Mouse (Mus musculus) G1E-ER4 (cell line): ENCODE measurements at regions not wholly inside any gene's neighbourhood (a gene's known extent, or its start where the extent isn't known, plus 50 kb on each side); places are given as distances from the start of the nearest gene placed in this dataset.

Source experiments
- GATA1 ChIP-seq: IDR thresholded peaks from one replicate; pipeline ENCODE4 v1.8.0; 2012; ENCODE audit warnings: low read length, inconsistent platforms

DNA sequence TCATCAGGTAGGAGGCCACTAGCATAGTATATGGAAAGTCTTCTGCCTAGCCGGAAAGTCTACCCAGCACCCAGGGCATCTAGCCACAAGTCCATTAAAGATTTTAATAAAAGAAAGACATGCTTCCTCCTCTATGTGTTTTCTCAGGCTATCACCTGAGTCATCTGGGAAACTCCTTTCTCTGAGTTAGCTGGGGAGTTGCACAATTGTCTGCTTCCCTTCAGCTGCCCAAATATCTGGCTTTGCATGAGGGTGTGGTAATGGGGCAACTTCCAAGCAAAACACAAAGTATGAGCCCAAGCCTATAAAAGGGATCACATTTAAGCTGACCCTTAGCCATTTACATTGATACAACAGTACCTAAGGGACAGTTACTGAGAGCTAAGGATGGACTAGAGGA is 376.9 kb upstream of the Tbl1xr1 start:
- no peak for TF ChIP-seq GATA1

GRCm38 (mm10) chr3:21700326-21700725 is 376.1 kb upstream of the Tbl1xr1 start:
- no peak for TF ChIP-seq GATA1

DNA sequence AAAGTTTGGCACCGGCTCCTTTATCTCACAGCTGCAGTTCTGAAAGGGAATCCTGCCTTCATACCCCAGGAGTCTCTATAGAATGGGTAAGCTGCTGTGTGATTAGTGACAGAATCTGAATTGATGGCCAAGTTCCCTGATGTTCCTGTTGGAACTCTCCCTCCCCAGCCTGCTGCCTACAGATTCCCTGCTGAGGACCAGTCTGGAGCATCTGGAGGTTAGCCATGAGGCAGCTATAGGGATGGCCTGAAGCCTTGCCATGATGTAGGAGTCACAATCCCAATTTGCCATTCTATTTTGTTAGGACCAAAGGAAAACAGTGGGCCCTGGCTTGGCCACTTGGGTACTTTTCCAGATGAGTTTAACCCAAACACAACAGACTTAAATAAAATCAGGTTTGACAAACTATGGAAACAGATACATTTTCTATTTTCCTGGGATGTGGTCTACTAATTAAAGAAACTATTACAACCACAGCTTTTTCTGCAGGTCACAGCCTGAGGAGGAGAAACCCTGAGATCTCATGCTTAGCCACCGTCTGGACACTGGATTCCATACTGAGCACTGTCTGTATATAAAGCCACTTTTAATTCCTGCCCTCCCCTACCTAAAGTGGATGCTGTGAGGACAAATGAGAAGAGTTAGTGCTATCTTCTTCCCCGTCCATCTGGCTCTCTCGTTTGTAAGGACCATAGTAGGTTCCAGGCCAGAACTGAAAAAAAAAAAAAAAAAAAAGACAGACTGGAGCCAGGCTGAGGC is 349.5 kb upstream of the Tbl1xr1 start:
- TF ChIP-seq GATA1 = no peak

DNA sequence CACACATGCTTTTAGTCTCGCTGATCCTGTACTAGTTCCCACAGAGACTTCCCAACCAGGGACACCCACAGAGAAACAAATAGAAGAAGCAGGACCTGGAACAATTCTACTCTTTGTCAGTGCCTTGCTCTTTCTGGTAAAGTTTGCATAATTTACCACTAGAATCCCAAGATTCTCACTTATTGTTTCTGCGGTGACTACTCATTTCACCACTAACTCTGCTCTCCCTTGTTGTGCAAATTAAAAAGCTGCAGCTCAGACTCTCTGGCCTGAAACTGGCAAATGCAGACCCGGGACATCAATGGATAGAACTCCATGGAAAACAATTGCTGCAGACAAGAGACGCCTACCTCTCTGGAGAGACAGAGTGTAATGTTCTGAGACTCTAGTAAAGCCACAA is 348.4 kb upstream of the Tbl1xr1 start:
- no peak for TF ChIP-seq GATA1

- TF ChIP-seq GATA1 = no peak
These were observed 347.1 kb upstream of the Tbl1xr1 start for GRCm38 (mm10) chr3:21729328-21729727.

GRCm38 (mm10) chr3:21739720-21740119 is 336.7 kb upstream of the Tbl1xr1 start:
- TF ChIP-seq GATA1 = no peak

DNA sequence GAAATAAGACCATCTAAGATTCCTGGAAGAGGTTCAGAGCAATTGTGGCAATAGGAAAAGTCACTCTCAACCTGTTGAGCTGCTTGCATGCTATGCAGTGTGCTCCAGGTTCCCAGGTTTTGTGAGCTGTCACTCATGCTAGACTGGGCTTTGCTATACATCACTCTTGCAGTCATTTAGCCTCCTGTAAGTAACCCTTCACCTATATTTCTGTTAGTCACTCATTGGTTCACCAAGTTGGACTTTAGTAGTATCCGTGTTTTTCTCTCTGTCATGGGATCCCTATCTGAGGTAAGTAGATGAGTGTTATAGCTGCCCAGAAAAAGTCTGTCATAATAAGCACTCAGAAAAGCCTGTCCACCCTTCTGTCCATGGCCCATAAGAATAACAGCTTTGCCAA is 332.3 kb upstream of the Tbl1xr1 start:
- TF ChIP-seq GATA1 = no peak

- no peak for TF ChIP-seq GATA1
These were observed 315.8 kb upstream of the Tbl1xr1 start for GRCm38 (mm10) chr3:21760516-21761218.

DNA sequence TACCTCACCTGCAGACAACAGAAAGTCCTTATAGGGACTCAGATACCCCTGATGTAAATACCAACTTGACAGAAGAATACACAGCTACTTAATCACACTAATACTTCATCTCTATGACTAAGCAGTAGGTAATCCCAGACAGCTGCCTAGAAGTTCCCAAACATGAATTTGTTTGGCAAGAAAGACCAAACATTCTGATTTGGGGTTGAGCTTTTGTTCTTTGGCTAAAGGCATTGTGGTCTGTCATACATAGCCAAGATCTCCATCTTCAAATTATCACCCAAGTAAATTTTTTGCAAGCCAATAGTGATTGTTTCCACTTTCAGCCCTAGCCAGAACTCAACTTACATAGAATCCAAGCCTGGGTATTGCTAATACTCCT is 315.2 kb upstream of the Tbl1xr1 start:
- no peak for TF ChIP-seq GATA1

GRCm38 (mm10) chr3:21761909-21762308 is 314.5 kb upstream of the Tbl1xr1 start:
- no peak for TF ChIP-seq GATA1

DNA sequence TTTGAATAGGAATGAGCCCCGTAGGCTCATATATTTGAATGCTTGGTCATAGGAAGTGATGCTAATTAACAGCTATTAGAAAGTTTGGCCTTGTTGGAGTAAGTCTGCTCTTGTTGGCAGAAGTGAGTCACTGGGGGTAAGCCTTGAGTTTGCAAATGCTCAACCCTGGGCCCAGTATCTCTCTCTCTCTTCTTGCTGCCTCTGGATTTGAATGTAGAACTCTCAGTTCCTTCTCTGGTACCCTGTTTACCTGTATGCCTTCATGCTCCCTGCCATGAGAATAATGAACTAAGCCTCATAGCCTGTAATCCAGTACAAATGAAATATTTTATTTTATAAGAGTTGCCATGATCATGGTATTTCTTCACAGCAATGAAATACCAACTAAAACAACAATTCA is 308.4 kb upstream of the Tbl1xr1 start:
- no peak for TF ChIP-seq GATA1

DNA sequence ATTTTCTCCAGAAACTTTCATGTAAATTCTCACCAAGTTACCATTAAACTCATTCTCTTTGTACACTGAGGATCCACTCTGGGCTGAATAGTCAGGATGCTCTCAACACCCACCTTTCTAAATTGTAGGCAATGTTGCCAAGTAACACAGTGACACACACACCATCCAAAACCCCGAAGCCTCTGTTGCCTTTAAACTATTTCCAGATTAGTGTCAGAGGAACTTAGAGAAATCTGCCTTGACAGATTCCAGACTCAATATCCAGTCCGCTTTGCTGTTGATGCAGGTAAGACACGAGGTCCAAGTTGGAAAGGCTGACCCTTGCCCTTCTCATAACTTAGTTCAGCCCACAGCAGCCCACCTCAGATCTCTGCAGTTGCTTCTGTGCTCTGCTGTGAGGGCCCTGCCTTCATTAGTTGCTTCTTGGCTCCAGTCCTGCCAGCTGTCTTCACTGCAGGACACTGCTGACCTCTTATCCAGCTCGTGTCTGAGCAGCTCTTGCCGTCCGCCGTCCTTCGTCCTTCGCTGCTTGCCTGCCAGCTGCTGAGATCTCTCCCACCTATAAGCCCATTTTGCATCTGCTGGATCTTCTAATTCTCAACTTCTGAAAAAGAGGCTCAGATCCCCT is 306.4 kb upstream of the Tbl1xr1 start:
- no peak for TF ChIP-seq GATA1

DNA sequence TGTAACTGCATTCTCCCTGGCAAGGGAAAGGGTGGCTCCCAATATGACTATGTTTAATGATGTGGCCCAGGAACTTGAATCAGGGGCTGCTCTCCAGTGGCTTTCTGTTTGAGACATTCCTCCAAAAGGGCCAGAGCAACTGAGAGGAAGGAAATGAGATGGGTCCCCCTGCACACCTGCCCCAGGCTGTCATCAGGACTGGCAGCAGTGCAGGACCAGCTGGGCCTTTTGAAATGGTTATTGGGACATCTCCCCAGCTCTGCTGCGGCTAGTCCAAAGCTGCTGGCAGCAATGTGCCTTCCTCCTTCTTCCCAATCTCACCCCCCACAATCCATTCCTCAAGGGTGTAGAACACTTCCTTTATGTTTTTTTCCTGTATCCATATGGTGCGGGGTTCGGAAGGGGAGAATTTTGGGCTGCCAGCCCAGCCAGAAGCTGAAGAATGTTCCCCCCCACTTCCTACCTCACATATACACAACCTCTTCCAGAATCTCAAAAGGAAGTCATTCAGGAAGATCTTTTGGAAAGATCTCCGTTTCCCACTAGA is 304.6 kb upstream of the Tbl1xr1 start:
- TF ChIP-seq GATA1 = no peak

GRCm38 (mm10) chr3:21774172-21774842 is 302.1 kb upstream of the Tbl1xr1 start:
- no peak for TF ChIP-seq GATA1

- TF ChIP-seq GATA1 = no peak
These were observed 297.7 kb upstream of the Tbl1xr1 start for GRCm38 (mm10) chr3:21778789-21779188.
